Mouse (Mus musculus) heart, embryonic 14.5 days (tissue): ENCODE data around the gene Cers6. TPM values are rescaled to one million over a fixed set of nuclear protein-coding genes. Genes with fewer than 3 reads are reported as not detected.

ENCODE experiments used
- ATAC-seq: fragments of 200-750 bp; cut with Nextera tagmentation; 2 replicates; pipeline ENCODE4 v1.8.0; 2017; ENCODE audit warnings: low read depth, moderate TSS enrichment; ENCODE audit not compliant: insufficient number of reproducible peaks, insufficient read depth, low FRiP score
- H3K27ac ChIP-seq, 2 experiments: fragments of 200-500 bp in 1 of 2; fragments of 300-500 bp in 1 of 2; sonication (generic) in 1 of 2; replicated peaks in 1 of 2; 2 replicates each; pipeline ENCODE4 v1.5.1; 2012 to 2014; ENCODE audit warnings: low read depth in 2 of 2, low read length in 2 of 2, control low read depth in 1 of 2, mild to moderate bottlenecking in 1 of 2, mixed read lengths in 1 of 2; ENCODE audit not compliant: control insufficient read depth in 1 of 2, insufficient read depth in 1 of 2
- H3K27me3 ChIP-seq: fragments of 300-500 bp; sonication (generic); 2 replicates; pipeline ENCODE4 v1.6.1; 2014; ENCODE audit warnings: mild to moderate bottlenecking, low read length, control low read depth; ENCODE audit not compliant: control insufficient read depth, insufficient read depth
- H3K36me3 ChIP-seq: fragments of 300-500 bp; sonication (generic); 2 replicates; pipeline ENCODE4 v1.6.1; 2014; ENCODE audit warnings: mild to moderate bottlenecking, control low read depth, low read length, mixed read lengths; ENCODE audit not compliant: control insufficient read depth, insufficient read depth
- H3K4me1 ChIP-seq, 2 experiments: fragments of 200-500 bp in 1 of 2; fragments of 300-500 bp in 1 of 2; sonication (generic) in 1 of 2; 2 replicates each; pipeline ENCODE4 v1.6.1; 2012 to 2014; ENCODE audit warnings: low read length in 2 of 2, control low read depth in 1 of 2, mixed read lengths in 1 of 2; ENCODE audit not compliant: control insufficient read depth in 2 of 2, insufficient read depth in 2 of 2
- H3K4me2 ChIP-seq: fragments of 300-500 bp; sonication (generic); 2 replicates; pipeline ENCODE4 v1.6.1; 2014; ENCODE audit warnings: mild to moderate bottlenecking, low read length
- H3K4me3 ChIP-seq, 2 experiments: fragments of 200-500 bp in 1 of 2; fragments of 300-500 bp in 1 of 2; sonication (generic) in 1 of 2; 2 replicates each; pipeline ENCODE4 v1.5.1; 2012 to 2014; ENCODE audit warnings: low read length in 2 of 2, mild to moderate bottlenecking in 2 of 2, control low read depth in 1 of 2, low read depth in 1 of 2, moderate library complexity in 1 of 2; ENCODE audit not compliant: control insufficient read depth in 1 of 2, insufficient read depth in 1 of 2
- H3K9ac ChIP-seq: fragments of 300-500 bp; sonication (generic); 2 replicates; pipeline ENCODE4 v1.6.1; 2014; ENCODE audit warnings: mild to moderate bottlenecking, low read length
- H3K9me3 ChIP-seq: fragments of 300-500 bp; sonication (generic); 2 replicates; pipeline ENCODE4 v1.6.1; 2016; ENCODE audit warnings: low read length, control low read depth; ENCODE audit not compliant: control insufficient read depth
- WGBS: fragments of 180-500 bp; shearing (Covaris S2); extraction: QIAGEN DNeasy Blood & Tissue Kit; methylation state at CpG from one replicate; pipeline ENCODE4 v1.1.7; 2014; 5-methylcytosine and 5-hydroxymethylcytosine counted together
- polyA plus RNA-seq: library from polyadenylated mRNA; unstranded; fragments of >200 nt; fragmentation: Nextera tagmentation; extraction: Ambion mirVana; gene quantifications from 2 replicates; pipeline ENCODE4 v1.2.1, GENCODE M21; 2014

The Cers6 gene
- polyA plus RNA-seq, 1 experiment from 2014 or later = 34.4 TPM

- ATAC-seq = no peak
- no peaks in the 10 kb centered on the region for H3K27me3 ChIP-seq
- H3K27ac ChIP-seq = no peak overlapping the region
- H3K4me3 ChIP-seq = no peak overlapping the region
- H3K4me1 ChIP-seq = peaks cover 10 to 22% of the 10 kb centered on the region in 2 experiments
- H3K9ac ChIP-seq = no peak overlapping the region
- H3K36me3 ChIP-seq = no peaks in the 10 kb centered on the region; the same call in 1 of the 2 replicates
- 87% methylated on average over 4 of the region's 4 CpGs for WGBS
- no peaks in the 10 kb centered on the region for H3K9me3 ChIP-seq
- H3K4me2 ChIP-seq = no peak overlapping the region
These were observed 192.1 kb downstream of the Cers6 start for GRCm38 (mm10) chr2:69053210-69053858.

DNA sequence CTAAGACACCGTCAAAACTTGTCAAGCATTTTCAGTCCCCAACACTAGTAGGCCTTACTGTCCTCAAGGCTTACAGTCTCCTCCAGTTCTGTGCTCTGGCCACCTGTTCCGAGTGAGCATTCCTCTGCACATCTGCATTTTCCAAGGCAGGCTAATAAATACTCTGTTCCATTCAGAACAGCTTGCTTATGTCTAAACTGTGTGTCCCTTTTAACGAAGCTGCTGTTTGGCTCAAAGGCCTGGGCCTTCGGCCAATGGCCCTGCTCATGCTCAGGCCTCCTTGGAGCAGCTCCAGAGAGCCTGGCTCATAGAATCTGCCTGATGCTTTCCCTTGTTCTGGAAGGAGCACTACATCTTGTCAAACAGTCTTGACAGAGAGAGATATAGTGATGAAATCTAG is 193.0 kb downstream of the Cers6 start:
- Histone ChIP-seq H3K36me3 (no peaks in the 10 kb centered on the region; the same call in 1 of the 2 replicates), H3K4me2 (no peak overlapping the region), H3K9ac (0 out of 2 replicates have a peak overlapping the region, but pooled peaks have one; percentile 2), H3K4me3 (no peak overlapping the region), H3K27me3 (no peaks in the 10 kb centered on the region), H3K27ac (peak overlapping the region in 1 of 2 experiments; percentile 33; a peak in 1 of 4 replicates), H3K4me1 (peaks cover 7 to 20% of the 10 kb centered on the region in 2 experiments), H3K9me3 (no peaks in the 10 kb centered on the region)
- WGBS = 39% methylated on average over 4 of the region's 4 CpGs
- ATAC-seq = peak; percentile 87

DNA sequence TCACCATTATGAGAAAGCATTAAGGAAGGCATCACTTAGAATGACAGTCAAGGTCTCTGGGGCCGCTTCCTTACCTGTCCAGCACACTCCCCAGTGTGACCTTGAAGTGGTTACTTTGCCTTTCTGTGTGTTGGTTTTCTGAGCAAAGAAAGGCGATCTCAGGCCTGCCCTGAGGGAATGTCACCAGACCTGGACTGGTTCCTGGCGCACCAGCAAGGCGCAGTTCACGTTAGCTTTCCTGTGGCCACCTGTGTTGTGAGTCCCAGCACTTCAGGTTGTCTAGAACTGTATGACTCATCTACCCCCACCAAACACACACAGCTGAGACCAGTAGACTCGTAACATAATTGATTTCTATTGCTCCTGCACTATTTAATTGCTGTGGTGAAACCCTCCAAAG is 193.9 kb downstream of the Cers6 start:
- no peaks in the 10 kb centered on the region for H3K9me3 ChIP-seq
- no peaks in the 10 kb centered on the region; the same call in 1 of the 2 replicates for H3K36me3 ChIP-seq
- no peak overlapping the region for H3K9ac ChIP-seq
- 93% methylated on average over 6 of the region's 6 CpGs for WGBS
- no peak for ATAC-seq
- H3K27ac ChIP-seq = no peak overlapping the region
- H3K4me1 ChIP-seq = peaks cover 5 to 17% of the 10 kb centered on the region in 2 experiments
- H3K4me3 ChIP-seq = no peak overlapping the region
- H3K27me3 ChIP-seq = no peaks in the 10 kb centered on the region
- H3K4me2 ChIP-seq = no peak overlapping the region

- no peak overlapping the region for H3K27ac ChIP-seq
- no peaks in the 10 kb centered on the region for H3K27me3 ChIP-seq
- H3K36me3 ChIP-seq = no peaks in the 10 kb centered on the region
- H3K4me2 ChIP-seq = no peak overlapping the region
- 0 out of 2 replicates have a peak, but pooled peaks cover 3% of the 10 kb centered on the region for H3K9me3 ChIP-seq
- H3K4me3 ChIP-seq = no peak overlapping the region
- ATAC-seq = no peak
- H3K4me1 ChIP-seq = peaks cover 0 to 2% of the 10 kb centered on the region in 2 experiments; a peak in 1 of 4 replicates
- no peak overlapping the region for H3K9ac ChIP-seq
These were observed 200.1 kb downstream of the Cers6 start for GRCm38 (mm10) chr2:69061313-69061712.

DNA sequence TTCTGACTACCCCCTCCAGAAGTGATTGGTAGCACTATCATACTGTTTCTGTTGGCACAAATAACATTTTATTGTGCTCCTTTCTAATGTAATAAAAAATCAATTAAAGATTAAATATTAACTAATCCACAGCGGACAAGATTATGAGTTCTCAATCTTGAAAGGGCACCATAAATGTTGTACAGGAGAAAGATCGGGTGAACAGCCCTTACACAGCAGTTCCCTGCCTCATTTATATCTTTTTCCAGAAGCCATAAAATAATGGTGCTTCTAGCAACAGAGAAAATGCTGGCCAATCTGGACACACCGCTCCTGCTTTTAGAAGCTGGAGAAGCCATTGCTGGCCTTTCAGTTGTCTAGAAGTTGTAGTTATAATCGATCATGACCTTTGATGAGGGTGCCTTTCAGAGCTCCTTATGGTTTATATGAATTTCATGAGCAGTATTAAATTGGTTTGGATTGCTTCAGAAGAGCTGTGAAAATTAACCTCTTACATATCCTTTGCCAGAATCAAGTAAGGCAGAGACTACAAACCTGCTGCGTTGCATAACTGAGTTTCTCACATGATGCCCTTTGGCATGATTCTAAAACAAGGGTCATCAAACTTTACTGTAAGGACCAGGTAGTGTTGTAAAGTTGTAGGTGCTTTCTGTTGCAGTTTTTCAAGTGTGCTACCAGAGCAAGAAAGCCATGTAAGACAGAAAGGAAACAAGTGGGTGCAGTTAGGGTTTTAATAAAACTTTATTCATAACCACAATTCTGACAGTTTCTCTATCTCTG is 200.9 kb downstream of the Cers6 start:
- H3K9ac ChIP-seq = no peak overlapping the region
- no peaks in the 10 kb centered on the region for H3K36me3 ChIP-seq
- H3K4me3 ChIP-seq = no peak overlapping the region
- H3K9me3 ChIP-seq = 0 out of 2 replicates have a peak, but pooled peaks cover 3% of the 10 kb centered on the region
- no peak overlapping the region for H3K4me2 ChIP-seq
- ATAC-seq = no peak
- 92% methylated on average over 5 of the region's 5 CpGs for WGBS
- H3K27me3 ChIP-seq = no peaks in the 10 kb centered on the region
- H3K27ac ChIP-seq = no peak overlapping the region
- peaks cover 0 to 2% of the 10 kb centered on the region in 2 experiments; a peak in 1 of 4 replicates for H3K4me1 ChIP-seq

GRCm38 (mm10) chr2:69064759-69065158 is 203.5 kb downstream of the Cers6 start:
- Histone ChIP-seq H3K9me3 (0 out of 2 replicates have a peak, but pooled peaks cover 3% of the 10 kb centered on the region), H3K4me3 (no peak overlapping the region), H3K27me3 (no peaks in the 10 kb centered on the region), H3K27ac (no peak overlapping the region), H3K4me2 (no peak overlapping the region), H3K4me1 (peaks cover 0 to 2% of the 10 kb centered on the region in 2 experiments; a peak in 1 of 4 replicates), H3K9ac (no peak overlapping the region), H3K36me3 (no peaks in the 10 kb centered on the region)
- ATAC-seq = no peak
- 84% methylated on average over 6 of the region's 6 CpGs for WGBS

DNA sequence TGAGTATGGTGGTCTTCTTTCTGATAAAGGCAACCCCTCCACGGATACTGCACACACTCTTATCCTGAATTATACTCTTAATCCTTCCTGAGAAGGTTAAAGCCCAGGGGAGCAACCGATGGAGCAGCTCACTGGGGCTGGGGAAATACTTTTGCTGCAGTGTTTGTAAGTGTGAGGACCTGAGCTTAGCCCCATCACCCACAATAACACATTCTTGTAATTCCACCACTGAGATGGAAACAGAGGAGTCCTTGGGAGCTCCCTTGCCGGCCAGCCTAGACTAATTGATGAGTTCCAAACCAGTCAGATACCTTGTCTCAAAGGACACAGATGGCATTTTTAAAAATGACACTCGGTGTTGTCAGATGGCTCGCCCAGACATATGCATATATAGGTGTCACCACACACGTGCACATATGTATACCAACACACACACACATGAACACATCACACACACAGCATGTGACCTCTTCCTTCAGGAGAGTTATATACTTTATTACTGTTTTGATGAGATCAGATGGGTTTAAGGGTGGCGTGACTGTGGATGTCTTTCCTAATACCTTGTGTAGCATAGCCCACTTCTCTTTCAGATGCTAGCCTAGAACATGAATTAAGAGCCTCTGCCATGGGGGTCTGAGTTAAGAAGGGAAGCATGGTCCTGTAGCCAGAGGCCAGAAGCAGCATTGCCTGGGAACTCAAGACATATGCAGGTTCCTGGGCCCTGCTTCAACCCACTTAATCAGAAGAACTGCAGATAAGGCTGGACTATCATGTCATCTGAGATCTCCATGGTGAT is 210.4 kb downstream of the Cers6 start:
- WGBS = 35% methylated on average over 7 of the region's 7 CpGs
- H3K9me3 ChIP-seq = no peaks in the 10 kb centered on the region
- H3K9ac ChIP-seq = no peak overlapping the region
- peaks cover 5 to 11% of the 10 kb centered on the region in 2 experiments for H3K4me1 ChIP-seq
- no peaks in the 10 kb centered on the region for H3K27me3 ChIP-seq
- no peak overlapping the region for H3K4me3 ChIP-seq
- peak overlapping the region in 1 of 2 experiments; percentile 10; a peak in 1 of 4 replicates for H3K27ac ChIP-seq
- ATAC-seq = no peak
- no peaks in the 10 kb centered on the region for H3K36me3 ChIP-seq
- 0 out of 2 replicates have a peak overlapping the region, but pooled peaks have one; percentile 5 for H3K4me2 ChIP-seq
